Mouse (Mus musculus) midbrain, embryonic 14.5 days (tissue): ENCODE data around the gene Anapc2. TPM values are rescaled to one million over a fixed set of nuclear protein-coding genes. Genes with fewer than 3 reads are reported as not detected.

Experiments used
- ATAC-seq: fragments of 200-750 bp; cut with Nextera tagmentation; 2 replicates; pipeline ENCODE4 v1.8.0; 2017; ENCODE audit warnings: moderate number of reproducible peaks, moderate library complexity; ENCODE audit not compliant: low FRiP score, low TSS enrichment
- DNase-seq: peaks from one replicate; pipeline ENCODE4 v3.0.0-alpha.2; 2015
- H3K27ac ChIP-seq: fragments of 300-500 bp; sonication (generic); replicated peaks from 2 replicates; pipeline ENCODE4 v1.5.1; 2014; ENCODE audit warnings: mild to moderate bottlenecking, low read depth, low read length, moderate library complexity
- H3K27me3 ChIP-seq: fragments of 300-500 bp; sonication (generic); 2 replicates; pipeline ENCODE4 v1.6.1; 2014; ENCODE audit warnings: low read length, control low read depth, mixed read lengths; ENCODE audit not compliant: control insufficient read depth, insufficient read depth
- H3K36me3 ChIP-seq: fragments of 300-500 bp; sonication (generic); 2 replicates; pipeline ENCODE4 v1.6.1; 2014; ENCODE audit warnings: low read length, control low read depth; ENCODE audit not compliant: control insufficient read depth, insufficient read depth
- H3K4me1 ChIP-seq: fragments of 300-500 bp; sonication (generic); 2 replicates; pipeline ENCODE4 v1.6.1; 2014; ENCODE audit warnings: mild to moderate bottlenecking, antibody characterized with exemption, low read length, control low read depth; ENCODE audit not compliant: control insufficient read depth, insufficient read depth
- H3K4me2 ChIP-seq: fragments of 300-500 bp; sonication (generic); 2 replicates; pipeline ENCODE4 v1.6.1; 2014; ENCODE audit warnings: mild to moderate bottlenecking, low read length, moderate library complexity
- H3K4me3 ChIP-seq: fragments of 300-500 bp; sonication (generic); replicated peaks from 2 replicates; pipeline ENCODE4 v1.5.1; 2014; ENCODE audit warnings: low read depth, low read length
- H3K9ac ChIP-seq: fragments of 300-500 bp; sonication (generic); replicated peaks from 2 replicates; pipeline ENCODE4 v1.6.1; 2014; ENCODE audit warnings: mild to moderate bottlenecking, low read length, moderate library complexity
- H3K9me3 ChIP-seq: fragments of 300-500 bp; sonication (generic); 2 replicates; pipeline ENCODE4 v1.6.1; 2016; ENCODE audit warnings: low read length, control low read depth, mixed read lengths; ENCODE audit not compliant: control insufficient read depth
- WGBS: fragments of 180-500 bp; shearing (Covaris S2); extraction: QIAGEN DNeasy Blood & Tissue Kit; methylation state at CpG from one replicate; pipeline ENCODE4 v1.1.7; 2014; 5-methylcytosine and 5-hydroxymethylcytosine counted together
- polyA plus RNA-seq: library from polyadenylated mRNA; unstranded; fragments of >200 nt; fragmentation: Nextera tagmentation; extraction: Ambion mirVana; gene quantifications from 2 replicates; pipeline ENCODE4 v1.2.1, GENCODE M21; 2014

Gene Anapc2
- 112 and 117 TPM in 2 replicates for polyA plus RNA-seq

GRCm38 (mm10) chr2:25271827-25272511 is at the start of gene Anapc2, which contains the start of gene Ssna1:
Gene Anapc2 (plus strand): TSS chr2:25272478.
Gene Ssna1 (minus strand): TSS chr2:25272438.
- peak within 1 kb of the TSS; percentile 83 for H3K4me3 ChIP-seq
- H3K9me3 ChIP-seq = no peaks in the 10 kb centered on the region
- H3K4me1 ChIP-seq = peaks cover 31% of the 10 kb centered on the region
- WGBS = under 1% methylated on average over 55 of the region's 55 CpGs
- DNase-seq = peak; percentile 99
- H3K27ac ChIP-seq = peak within 1 kb of the TSS; percentile 83
- H3K27me3 ChIP-seq = no peaks in the 10 kb centered on the region
- peak within 1 kb of the TSS; percentile 82 for H3K9ac ChIP-seq
- H3K4me2 ChIP-seq = peak within 1 kb of the TSS; percentile 98
- peaks cover 61% of the 10 kb centered on the region for H3K36me3 ChIP-seq
- ATAC-seq = peak; percentile 96

GRCm38 (mm10) chr2:25223681-25224491 is 48.4 kb upstream of the Anapc2 start:
- Histone ChIP-seq H3K4me1 (peaks cover 15% of the 10 kb centered on the region), H3K4me3 (peak overlapping the region; percentile 84), H3K9ac (peak overlapping the region; percentile 80), H3K27me3 (no peaks in the 10 kb centered on the region), H3K9me3 (no peaks in the 10 kb centered on the region), H3K27ac (peak overlapping the region; percentile 89), H3K4me2 (peak overlapping the region; percentile 90), H3K36me3 (peaks cover 6% of the 10 kb centered on the region)
- no peak for DNase-seq
- 2% methylated on average over 52 of the region's 53 CpGs for WGBS
- peak; percentile 22 for ATAC-seq

- H3K27me3 ChIP-seq = no peaks in the 10 kb centered on the region
- H3K9ac ChIP-seq = peak within 1 kb of the TSS; percentile 80
- 0% methylated on average over 17 of the region's 17 CpGs for WGBS
- H3K9me3 ChIP-seq = no peaks in the 10 kb centered on the region
- DNase-seq (no peak), ATAC-seq (no peak)
- peaks cover 15% of the 10 kb centered on the region for H3K4me1 ChIP-seq
- H3K27ac ChIP-seq = peak within 1 kb of the TSS; percentile 99
- H3K36me3 ChIP-seq = peaks cover 6% of the 10 kb centered on the region
- peak within 1 kb of the TSS; percentile 84 for H3K4me3 ChIP-seq
- H3K4me2 ChIP-seq = peak within 1 kb of the TSS; percentile 90
These were observed 47.8 kb upstream of the Anapc2 start, which contains the start of gene Tubb4b for GRCm38 (mm10) chr2:25224492-25224765. Gene Tubb4b (minus strand): TSS chr2:25224702.

- WGBS = 2% methylated on average over 41 of the region's 41 CpGs
- Histone ChIP-seq H3K27me3 (no peaks in the 10 kb centered on the region), H3K4me1 (peaks cover 15% of the 10 kb centered on the region), H3K9ac (peak overlapping the region; percentile 62), H3K9me3 (no peaks in the 10 kb centered on the region), H3K4me2 (peak overlapping the region; percentile 56), H3K4me3 (peak overlapping the region; percentile 84), H3K27ac (peak overlapping the region; percentile 99), H3K36me3 (peaks cover 6% of the 10 kb centered on the region)
- DNase-seq (peak; percentile 100), ATAC-seq (peak; percentile 97)
These were observed 47.2 kb upstream of the Anapc2 start for GRCm38 (mm10) chr2:25224766-25225752.

- H3K9ac ChIP-seq = no peak overlapping the region
- H3K36me3 ChIP-seq = peaks cover 6% of the 10 kb centered on the region
These were observed 46.4 kb upstream of the Anapc2 start for GRCm38 (mm10) chr2:25225811-25226379.

GRCm38 (mm10) chr2:25226864-25227263 is 45.4 kb upstream of the Anapc2 start:
- Histone ChIP-seq H3K4me2 (no peak overlapping the region), H3K9me3 (no peaks in the 10 kb centered on the region), H3K4me3 (no peak overlapping the region), H3K9ac (no peak overlapping the region), H3K27ac (no peak overlapping the region), H3K4me1 (peaks cover 15% of the 10 kb centered on the region), H3K36me3 (peaks cover 2% of the 10 kb centered on the region), H3K27me3 (no peaks in the 10 kb centered on the region)
- no peak for ATAC-seq
- 81% methylated on average over 5 of the region's 5 CpGs for WGBS
- no peak for DNase-seq

More at GRCm38 (mm10) chr2:25225811-25226379, 46.4 kb upstream of the Anapc2 start:
- Histone ChIP-seq H3K4me3 (no peak overlapping the region; the same call in 1 of the 2 replicates), H3K27me3 (no peaks in the 10 kb centered on the region), H3K4me2 (peak overlapping the region; percentile 56), H3K27ac (peak overlapping the region; percentile 99), H3K4me1 (peaks cover 15% of the 10 kb centered on the region), H3K9me3 (no peaks in the 10 kb centered on the region)
- no peak for DNase-seq
- ATAC-seq = no peak
- WGBS = 71% methylated on average over 8 of the region's 8 CpGs

- H3K9me3 ChIP-seq = no peaks in the 10 kb centered on the region
- ATAC-seq (no peak), DNase-seq (no peak)
- H3K4me3 ChIP-seq = no peak overlapping the region
- H3K27me3 ChIP-seq = no peaks in the 10 kb centered on the region
- H3K4me2 ChIP-seq = no peak overlapping the region
- H3K4me1 ChIP-seq = peaks cover 15% of the 10 kb centered on the region
- no peaks in the 10 kb centered on the region for H3K36me3 ChIP-seq
- H3K9ac ChIP-seq = no peak overlapping the region
- WGBS = 88% methylated on average over 4 of the region's 4 CpGs
- no peak overlapping the region for H3K27ac ChIP-seq
These were observed 44.9 kb upstream of the Anapc2 start for GRCm38 (mm10) chr2:25227406-25227805.

GRCm38 (mm10) chr2:25228431-25228889 is 43.8 kb upstream of the Anapc2 start:
- WGBS = 3% methylated on average over 7 of the region's 7 CpGs
- no peak overlapping the region for H3K9ac ChIP-seq
- peak; percentile 87 for DNase-seq
- peaks cover 12% of the 10 kb centered on the region for H3K4me1 ChIP-seq
- no peaks in the 10 kb centered on the region for H3K9me3 ChIP-seq
- peak overlapping the region; percentile 37 for H3K4me2 ChIP-seq
- no peaks in the 10 kb centered on the region for H3K27me3 ChIP-seq
- H3K36me3 ChIP-seq = no peaks in the 10 kb centered on the region
- H3K27ac ChIP-seq = peak overlapping the region; percentile 27
- no peak for ATAC-seq
- no peak overlapping the region for H3K4me3 ChIP-seq
